Mouse (Mus musculus) embryonic facial prominence, embryonic 14.5 days (tissue): ENCODE measurements around the gene Rabac1. TPM values are rescaled to one million over a fixed set of nuclear protein-coding genes. Genes with fewer than 3 reads are reported as not detected.

ENCODE experiments used
- ATAC-seq: fragments of 200-750 bp; cut with Nextera tagmentation; 2 replicates; pipeline ENCODE4 v1.8.0; 2017; ENCODE audit warnings: low read depth, moderate number of reproducible peaks, moderate TSS enrichment
- DNase-seq: peaks from one replicate; pipeline ENCODE4 v3.0.0-alpha.2; 2015; ENCODE audit warnings: low spot score
- H3K27ac ChIP-seq: fragments of 300-500 bp; sonication (generic); replicated peaks from 2 replicates; pipeline ENCODE4 v1.5.1; 2014; ENCODE audit warnings: low read depth, mild to moderate bottlenecking, low read length, moderate library complexity
- H3K27me3 ChIP-seq: fragments of 300-500 bp; sonication (generic); replicated peaks from 2 replicates; pipeline ENCODE4 v1.6.1; 2014; ENCODE audit warnings: low read length; ENCODE audit not compliant: control insufficient read depth, insufficient read depth
- H3K36me3 ChIP-seq: fragments of 300-500 bp; sonication (generic); 2 replicates; pipeline ENCODE4 v1.6.1; 2014; ENCODE audit warnings: low read length, mixed read lengths; ENCODE audit not compliant: control insufficient read depth, insufficient read depth
- H3K4me1 ChIP-seq: fragments of 300-500 bp; sonication (generic); 2 replicates; pipeline ENCODE4 v1.6.1; 2014; ENCODE audit warnings: antibody characterized with exemption, low read length; ENCODE audit not compliant: control insufficient read depth, insufficient read depth
- H3K4me2 ChIP-seq: fragments of 300-500 bp; sonication (generic); 2 replicates; pipeline ENCODE4 v1.6.1; 2014; ENCODE audit warnings: low read depth, mild to moderate bottlenecking, low read length, moderate library complexity, mixed read lengths
- H3K4me3 ChIP-seq: fragments of 300-500 bp; sonication (generic); 2 replicates; pipeline ENCODE4 v1.5.1; 2014; ENCODE audit warnings: low read depth, mild to moderate bottlenecking, low read length
- H3K9ac ChIP-seq: fragments of 300-500 bp; sonication (generic); 2 replicates; pipeline ENCODE4 v1.6.1; 2014; ENCODE audit warnings: low read depth, mild to moderate bottlenecking, low read length, moderate library complexity, mixed read lengths
- H3K9me3 ChIP-seq: fragments of 300-500 bp; sonication (generic); 2 replicates; pipeline ENCODE4 v1.6.1; 2016; ENCODE audit warnings: low read length; ENCODE audit not compliant: control insufficient read depth
- WGBS: fragments of 180-500 bp; shearing (Covaris S2); extraction: QIAGEN DNeasy Blood & Tissue Kit; methylation state at CpG from one replicate; pipeline ENCODE4 v1.1.7; 2014; 5-methylcytosine and 5-hydroxymethylcytosine counted together
- polyA plus RNA-seq: library from polyadenylated mRNA; unstranded; fragments of >200 nt; fragmentation: Nextera tagmentation; extraction: Ambion mirVana; gene quantifications from 2 replicates; pipeline ENCODE4 v1.2.1, GENCODE M21; 2014

The Rabac1 gene
- polyA plus RNA-seq, 1 experiment from 2014 or later = 219 TPM

- no peak for ATAC-seq
- H3K4me3 ChIP-seq = no peak overlapping the region
- peaks cover 4% of the 10 kb centered on the region for H3K4me1 ChIP-seq
- no peak overlapping the region for H3K9ac ChIP-seq
- no peak overlapping the region for H3K27ac ChIP-seq
- H3K4me2 ChIP-seq = no peak overlapping the region
- H3K36me3 ChIP-seq = no peaks in the 10 kb centered on the region
- 80% methylated on average over 4 of the region's 4 CpGs for WGBS
- H3K9me3 ChIP-seq = no peaks in the 10 kb centered on the region
- no peaks in the 10 kb centered on the region for H3K27me3 ChIP-seq
- no peak for DNase-seq
These were observed 654 bp upstream of the Rabac1 start for GRCm38 (mm10) chr7:24973208-24973607.

DNA sequence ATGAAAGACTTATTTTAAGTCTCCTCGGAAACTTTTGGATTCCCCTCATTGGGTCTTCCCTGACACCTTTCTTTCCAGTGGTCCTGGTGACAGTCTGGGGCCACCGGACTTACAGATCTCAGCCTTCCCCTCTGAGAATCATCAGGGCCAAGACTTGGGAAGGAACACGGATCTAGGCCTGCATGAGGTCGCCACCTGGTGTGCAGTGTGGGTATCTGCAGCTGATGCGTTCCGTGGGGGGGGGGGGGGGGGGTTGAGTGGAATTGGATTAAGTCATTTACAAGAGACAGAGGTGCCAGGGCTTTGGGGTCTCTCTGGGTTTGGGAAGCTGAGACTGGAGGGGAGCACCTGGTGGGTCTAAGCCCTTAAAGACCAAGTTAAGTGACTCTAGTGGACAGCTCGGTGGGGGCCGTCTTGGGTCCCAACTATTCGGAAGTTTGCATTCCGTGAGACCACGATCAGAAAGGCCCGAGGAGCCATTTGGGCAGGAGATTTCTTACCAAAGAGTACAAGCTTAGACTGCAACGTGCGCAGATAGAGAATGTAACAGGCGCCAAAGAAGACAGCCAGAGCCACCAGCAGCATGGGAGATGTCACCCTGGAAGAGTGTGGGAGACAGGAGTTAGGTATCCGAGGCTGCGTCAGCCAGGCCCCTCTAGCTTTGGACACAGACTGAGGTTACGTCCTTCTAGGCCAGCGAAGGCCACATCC, 1.1 kb downstream of the Rabac1 start:
- 7% methylated on average over 19 of the region's 19 CpGs for WGBS
- H3K4me3 ChIP-seq = peak overlapping the region; percentile 84
- ATAC-seq = no peak

DNA sequence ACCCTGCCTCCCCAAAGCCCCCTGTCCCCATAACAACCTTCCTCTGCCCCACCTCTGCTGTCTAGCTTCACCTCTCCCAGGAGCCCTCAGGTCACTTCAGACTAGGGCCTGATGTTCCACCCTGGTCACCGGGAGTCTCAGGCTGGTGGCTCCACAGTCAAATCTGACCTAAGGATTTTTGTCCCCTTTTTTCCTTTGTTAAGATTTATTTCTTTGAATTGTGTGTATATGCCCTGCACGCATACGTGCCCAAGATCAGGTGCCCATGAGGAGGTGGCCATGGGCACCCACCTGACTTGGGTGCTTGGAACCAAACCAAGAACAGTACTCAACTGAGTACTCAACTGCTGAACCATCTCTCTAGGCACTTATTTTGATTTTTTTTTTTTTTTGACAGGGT, 2.2 kb downstream of the Rabac1 start:
- WGBS = 90% methylated on average over 3 of the region's 3 CpGs

More for the DNA sequence above, 1.1 kb downstream of the Rabac1 start:
- Histone ChIP-seq H3K9ac (peak overlapping the region; percentile 88), H3K9me3 (no peaks in the 10 kb centered on the region), H3K36me3 (no peaks in the 10 kb centered on the region), H3K4me1 (peaks cover 4% of the 10 kb centered on the region), H3K27ac (peak overlapping the region; percentile 82; the same call in 1 of the 2 replicates), H3K4me2 (peak overlapping the region; percentile 75), H3K27me3 (no peaks in the 10 kb centered on the region)
- peak; percentile 59 for DNase-seq

GRCm38 (mm10) chr7:24969805-24970204, 2.7 kb downstream of the Rabac1 start:
- 74% methylated on average over 12 of the region's 12 CpGs for WGBS
- Histone ChIP-seq H3K27me3 (no peaks in the 10 kb centered on the region), H3K4me3 (no peak overlapping the region), H3K27ac (no peak overlapping the region), H3K9ac (no peak overlapping the region), H3K9me3 (no peaks in the 10 kb centered on the region), H3K36me3 (no peaks in the 10 kb centered on the region), H3K4me2 (no peak overlapping the region), H3K4me1 (peaks cover 4% of the 10 kb centered on the region)
- ATAC-seq (no peak), DNase-seq (no peak)

More for the DNA sequence above, 2.2 kb downstream of the Rabac1 start:
- H3K36me3 ChIP-seq = no peaks in the 10 kb centered on the region
- ATAC-seq (no peak), DNase-seq (no peak)
- H3K9me3 ChIP-seq = no peaks in the 10 kb centered on the region
- no peak overlapping the region for H3K27ac ChIP-seq
- H3K4me1 ChIP-seq = peaks cover 4% of the 10 kb centered on the region
- H3K4me3 ChIP-seq = no peak overlapping the region
- no peak overlapping the region for H3K9ac ChIP-seq
- no peak overlapping the region for H3K4me2 ChIP-seq
- no peaks in the 10 kb centered on the region for H3K27me3 ChIP-seq

- peaks cover 4% of the 10 kb centered on the region for H3K4me1 ChIP-seq
- no peak overlapping the region for H3K4me3 ChIP-seq
- no peaks in the 10 kb centered on the region for H3K36me3 ChIP-seq
- no peaks in the 10 kb centered on the region for H3K9me3 ChIP-seq
- no peak for ATAC-seq
- H3K4me2 ChIP-seq = no peak overlapping the region
- no peaks in the 10 kb centered on the region for H3K27me3 ChIP-seq
- 66% methylated on average over 6 of the region's 6 CpGs for WGBS
- H3K27ac ChIP-seq = no peak overlapping the region
- no peak overlapping the region for H3K9ac ChIP-seq
- no peak for DNase-seq
These were observed 4.1 kb downstream of the Rabac1 start for GRCm38 (mm10) chr7:24968463-24968862.

- WGBS = 79% methylated on average over 8 of the region's 8 CpGs
- Histone ChIP-seq H3K27ac (no peak overlapping the region), H3K36me3 (no peaks in the 10 kb centered on the region), H3K9ac (no peak overlapping the region), H3K4me2 (no peak overlapping the region), H3K27me3 (no peaks in the 10 kb centered on the region), H3K9me3 (no peaks in the 10 kb centered on the region), H3K4me1 (peaks cover 4% of the 10 kb centered on the region), H3K4me3 (no peak overlapping the region)
- DNase-seq (no peak), ATAC-seq (no peak)
These were observed 4.6 kb downstream of the Rabac1 start for GRCm38 (mm10) chr7:24967966-24968365.

DNA sequence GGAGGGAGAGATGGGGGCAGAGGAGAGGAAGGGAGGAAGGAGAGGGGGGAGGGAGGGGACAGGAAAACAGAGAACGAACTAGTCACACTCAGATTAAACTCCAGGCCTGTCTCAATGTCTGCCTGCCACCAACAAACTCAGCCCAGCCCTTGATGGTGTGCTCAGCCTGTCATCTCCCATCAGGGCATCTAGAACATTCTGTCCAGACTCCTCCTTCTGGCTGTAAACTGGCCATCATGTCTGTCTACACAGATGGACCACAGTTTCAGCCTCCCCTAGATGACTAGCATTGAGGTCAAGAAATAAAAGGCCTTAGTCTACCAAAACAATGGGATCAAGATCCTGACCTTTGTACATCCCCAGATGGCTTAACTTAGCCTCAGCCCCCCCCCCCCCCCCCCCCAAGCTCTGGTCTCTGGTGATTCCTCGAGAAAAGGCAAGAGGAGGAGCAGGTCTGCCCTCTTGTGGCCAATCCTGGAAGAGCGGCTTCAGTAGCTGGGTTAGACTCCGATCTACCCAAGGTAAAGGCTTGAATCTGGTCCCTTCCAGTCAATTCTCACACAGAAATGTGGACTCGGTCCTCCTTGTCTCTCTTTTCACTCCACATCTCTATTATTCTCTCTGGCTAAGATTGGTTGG, 7.5 kb downstream of the Rabac1 start:
- H3K4me3 ChIP-seq = no peak overlapping the region
- no peaks in the 10 kb centered on the region for H3K9me3 ChIP-seq
- no peak overlapping the region for H3K9ac ChIP-seq
- 6% methylated on average over 5 of the region's 5 CpGs for WGBS
- DNase-seq = peak; percentile 56
- no peaks in the 10 kb centered on the region for H3K36me3 ChIP-seq
- ATAC-seq = no peak; the same call in 1 of the 2 replicates
- H3K27ac ChIP-seq = no peak overlapping the region
- H3K27me3 ChIP-seq = no peaks in the 10 kb centered on the region
- no peaks in the 10 kb centered on the region for H3K4me1 ChIP-seq
- H3K4me2 ChIP-seq = no peak overlapping the region

DNA sequence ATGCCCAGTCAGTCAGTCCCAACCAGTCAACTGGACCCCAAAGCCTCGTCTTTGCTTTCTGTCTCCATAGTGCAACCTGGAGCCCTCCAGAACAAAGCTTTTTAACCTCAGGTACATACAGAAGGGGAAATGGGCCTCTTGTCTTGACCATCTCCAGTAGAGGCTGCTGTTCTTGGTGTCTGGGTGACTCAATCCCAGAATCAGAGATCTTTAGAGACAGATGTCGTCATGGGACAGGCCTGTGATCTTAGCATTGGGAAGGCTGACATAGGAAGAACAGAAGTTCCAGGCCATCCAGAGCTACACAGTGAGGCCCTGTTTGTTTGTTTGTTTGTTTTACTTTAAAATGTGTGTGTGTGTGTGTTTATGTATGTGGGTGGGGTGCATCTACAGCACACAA, 8.3 kb downstream of the Rabac1 start:
- Histone ChIP-seq H3K27ac (no peak overlapping the region), H3K4me3 (no peak overlapping the region), H3K4me2 (no peak overlapping the region), H3K4me1 (no peaks in the 10 kb centered on the region), H3K27me3 (no peaks in the 10 kb centered on the region), H3K9me3 (no peaks in the 10 kb centered on the region), H3K9ac (no peak overlapping the region), H3K36me3 (no peaks in the 10 kb centered on the region)
- DNase-seq (no peak), ATAC-seq (no peak)
- WGBS = 74% methylated on average over 2 of the region's 2 CpGs

GRCm38 (mm10) chr7:24955226-24955625, 17.3 kb downstream of the Rabac1 start:
- DNase-seq (no peak), ATAC-seq (no peak)
- H3K9ac ChIP-seq = peak overlapping the region; percentile 64

More at GRCm38 (mm10) chr7:24955226-24955625, 17.3 kb downstream of the Rabac1 start:
- Histone ChIP-seq H3K4me2 (peak overlapping the region; percentile 66), H3K9me3 (no peaks in the 10 kb centered on the region), H3K27me3 (peaks cover 74% of the 10 kb centered on the region), H3K4me3 (peak overlapping the region; percentile 47), H3K4me1 (peaks cover 3% of the 10 kb centered on the region; the same call in 1 of the 2 replicates), H3K36me3 (no peaks in the 10 kb centered on the region), H3K27ac (no peak overlapping the region)
- WGBS = 2% methylated on average over 19 of the region's 33 CpGs
